Mouse (Mus musculus) hindbrain, embryonic 11.5 days (tissue): ENCODE measurements around the gene Nmnat2. TPM values are rescaled to one million over a fixed set of nuclear protein-coding genes. Genes with fewer than 3 reads are reported as not detected.

Experiments
- ATAC-seq: fragments of 200-750 bp; cut with Nextera tagmentation; 2 replicates; pipeline ENCODE4 v1.8.0; 2017; ENCODE audit warnings: mild to moderate bottlenecking, moderate TSS enrichment, moderate library complexity; ENCODE audit not compliant: low FRiP score
- DNase-seq: peaks from one replicate; pipeline ENCODE4 v3.0.0-alpha.2; 2015; ENCODE audit warnings: low spot score
- H3K27ac ChIP-seq: fragments of 300-500 bp; sonication (generic); 2 replicates; pipeline ENCODE4 v1.5.1; 2014; ENCODE audit warnings: mild to moderate bottlenecking, low read depth, low read length
- H3K27me3 ChIP-seq: fragments of 300-500 bp; sonication (generic); 2 replicates; pipeline ENCODE4 v1.6.1; 2014; ENCODE audit warnings: mild to moderate bottlenecking, low read length, moderate library complexity, mixed read lengths; ENCODE audit not compliant: control insufficient read depth, insufficient read depth
- H3K36me3 ChIP-seq: fragments of 300-500 bp; sonication (generic); 2 replicates; pipeline ENCODE4 v1.6.1; 2014; ENCODE audit warnings: mild to moderate bottlenecking, low read length, moderate library complexity, mixed read lengths; ENCODE audit not compliant: control insufficient read depth, insufficient read depth
- H3K4me1 ChIP-seq: fragments of 300-500 bp; sonication (generic); replicated peaks from 2 replicates; pipeline ENCODE4 v1.6.1; 2014; ENCODE audit warnings: low read length, mixed read lengths; ENCODE audit not compliant: control insufficient read depth, insufficient read depth
- H3K4me2 ChIP-seq: fragments of 300-500 bp; sonication (generic); replicated peaks from 2 replicates; pipeline ENCODE4 v1.6.1; 2014; ENCODE audit warnings: mild to moderate bottlenecking, low read depth, low read length
- H3K4me3 ChIP-seq: fragments of 300-500 bp; sonication (generic); 2 replicates; pipeline ENCODE4 v1.5.1; 2014; ENCODE audit warnings: low read depth, low read length
- H3K9ac ChIP-seq: fragments of 300-500 bp; sonication (generic); 2 replicates; pipeline ENCODE4 v1.6.1; 2014; ENCODE audit warnings: low read depth, low read length
- H3K9me3 ChIP-seq: fragments of 300-500 bp; sonication (generic); 2 replicates; pipeline ENCODE4 v1.6.1; 2016; ENCODE audit warnings: low read length; ENCODE audit not compliant: control insufficient read depth
- WGBS: fragments of 180-500 bp; shearing (Covaris S2); extraction: QIAGEN DNeasy Blood & Tissue Kit; methylation state at CpG from one replicate; pipeline ENCODE4 v1.1.7; 2014; 5-methylcytosine and 5-hydroxymethylcytosine counted together
- polyA plus RNA-seq: library from polyadenylated mRNA; unstranded; fragments of >200 nt; fragmentation: Nextera tagmentation; extraction: Ambion mirVana; gene quantifications from 2 replicates; pipeline ENCODE4 v1.2.1, GENCODE M21; 2014

Nmnat2 gene
- polyA plus RNA-seq, 1 experiment from 2014 or later, result 36.7 TPM

DNA sequence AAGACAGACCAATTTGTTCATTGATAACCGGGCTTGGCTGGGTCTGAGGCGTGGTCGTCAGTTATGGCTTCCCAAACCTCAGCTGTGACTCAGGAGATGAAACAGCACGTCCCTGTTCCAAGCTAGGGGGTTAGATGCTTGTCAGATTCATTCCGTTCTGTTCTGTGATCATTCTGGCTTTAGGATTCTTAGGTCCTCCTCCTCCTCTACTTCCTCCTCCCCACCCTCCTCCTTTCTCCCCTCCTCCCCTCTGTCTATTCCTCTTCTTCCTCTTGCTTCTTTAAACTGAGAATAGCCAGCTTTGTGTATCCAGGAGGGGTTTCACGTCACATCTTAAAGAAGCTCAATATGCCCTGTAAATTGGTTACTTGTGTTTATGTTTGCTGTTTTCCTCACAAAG lies 165.8 kb downstream of the Nmnat2 start:
- H3K4me2 ChIP-seq, result no peak overlapping the region
- H3K4me3 ChIP-seq, result no peak overlapping the region
- H3K36me3 ChIP-seq, result no peaks in the 10 kb centered on the region
- H3K9ac ChIP-seq, result no peak overlapping the region
- H3K27ac ChIP-seq, result no peak overlapping the region
- 80% methylated on average over 6 of the region's 6 CpGs for WGBS
- DNase-seq, result no peak
- H3K9me3 ChIP-seq, result no peaks in the 10 kb centered on the region
- no peak for ATAC-seq
- H3K4me1 ChIP-seq, result no peaks in the 10 kb centered on the region
- no peaks in the 10 kb centered on the region for H3K27me3 ChIP-seq

DNA sequence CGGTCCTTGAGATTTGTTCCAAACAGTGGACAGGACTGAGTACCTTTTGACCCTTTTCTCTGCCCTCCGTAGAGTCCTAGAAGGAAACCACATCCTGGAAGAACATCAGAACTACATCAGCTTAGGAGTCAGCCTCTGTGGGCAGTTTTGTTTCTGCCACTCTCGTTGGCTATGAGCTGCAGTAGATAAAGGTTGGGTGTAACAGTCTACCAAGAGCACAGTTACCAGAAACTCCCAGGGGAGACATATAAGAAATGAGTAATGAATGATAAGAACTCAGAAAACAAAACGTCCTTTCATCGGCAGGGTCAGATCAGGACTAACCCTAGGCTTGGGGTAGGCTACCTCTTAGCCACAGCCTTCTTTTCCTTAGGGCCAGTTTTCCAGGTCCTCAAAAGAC lies 166.5 kb downstream of the Nmnat2 start:
- H3K27ac ChIP-seq, result no peak overlapping the region
- H3K4me1 ChIP-seq, result no peaks in the 10 kb centered on the region
- no peaks in the 10 kb centered on the region for H3K36me3 ChIP-seq
- ATAC-seq, result no peak
- no peaks in the 10 kb centered on the region for H3K9me3 ChIP-seq
- no peak overlapping the region for H3K4me2 ChIP-seq
- DNase-seq, result no peak
- no peak overlapping the region for H3K9ac ChIP-seq
- 88% methylated on average over 5 of the region's 5 CpGs for WGBS
- H3K27me3 ChIP-seq, result no peaks in the 10 kb centered on the region
- H3K4me3 ChIP-seq, result no peak overlapping the region

- no peak for ATAC-seq
- DNase-seq, result no peak
- Histone ChIP-seq H3K36me3 (no peaks in the 10 kb centered on the region), H3K9me3 (no peaks in the 10 kb centered on the region), H3K9ac (no peak overlapping the region), H3K4me2 (no peak overlapping the region), H3K27ac (no peak overlapping the region), H3K27me3 (no peaks in the 10 kb centered on the region), H3K4me3 (no peak overlapping the region), H3K4me1 (no peaks in the 10 kb centered on the region)
- WGBS, result 82% methylated on average over 4 of the region's 4 CpGs
Measured at GRCm38 (mm10) chr1:153122764-153123163, 168.0 kb downstream of the Nmnat2 start.

GRCm38 (mm10) chr1:153124502-153124901 lies 169.7 kb downstream of the Nmnat2 start:
- no peak overlapping the region for H3K27ac ChIP-seq
- no peaks in the 10 kb centered on the region for H3K9me3 ChIP-seq
- no peak overlapping the region for H3K4me3 ChIP-seq
- H3K4me1 ChIP-seq, result no peaks in the 10 kb centered on the region
- DNase-seq (no peak), ATAC-seq (no peak)
- H3K36me3 ChIP-seq, result no peaks in the 10 kb centered on the region
- no peak overlapping the region for H3K4me2 ChIP-seq
- whole genome bisulfite sequencing, result 87% methylated on average over 5 of the region's 5 CpGs
- H3K27me3 ChIP-seq, result no peaks in the 10 kb centered on the region
- H3K9ac ChIP-seq, result no peak overlapping the region

GRCm38 (mm10) chr1:153125287-153126275 lies 170.8 kb downstream of the Nmnat2 start:
- Histone ChIP-seq H3K9ac (no peak overlapping the region), H3K4me3 (no peak overlapping the region), H3K27me3 (no peaks in the 10 kb centered on the region), H3K9me3 (no peaks in the 10 kb centered on the region), H3K4me1 (no peaks in the 10 kb centered on the region), H3K36me3 (no peaks in the 10 kb centered on the region), H3K27ac (no peak overlapping the region), H3K4me2 (no peak overlapping the region)
- 83% methylated on average over 8 of the region's 8 CpGs for WGBS
- ATAC-seq (no peak), DNase-seq (no peak)

DNA sequence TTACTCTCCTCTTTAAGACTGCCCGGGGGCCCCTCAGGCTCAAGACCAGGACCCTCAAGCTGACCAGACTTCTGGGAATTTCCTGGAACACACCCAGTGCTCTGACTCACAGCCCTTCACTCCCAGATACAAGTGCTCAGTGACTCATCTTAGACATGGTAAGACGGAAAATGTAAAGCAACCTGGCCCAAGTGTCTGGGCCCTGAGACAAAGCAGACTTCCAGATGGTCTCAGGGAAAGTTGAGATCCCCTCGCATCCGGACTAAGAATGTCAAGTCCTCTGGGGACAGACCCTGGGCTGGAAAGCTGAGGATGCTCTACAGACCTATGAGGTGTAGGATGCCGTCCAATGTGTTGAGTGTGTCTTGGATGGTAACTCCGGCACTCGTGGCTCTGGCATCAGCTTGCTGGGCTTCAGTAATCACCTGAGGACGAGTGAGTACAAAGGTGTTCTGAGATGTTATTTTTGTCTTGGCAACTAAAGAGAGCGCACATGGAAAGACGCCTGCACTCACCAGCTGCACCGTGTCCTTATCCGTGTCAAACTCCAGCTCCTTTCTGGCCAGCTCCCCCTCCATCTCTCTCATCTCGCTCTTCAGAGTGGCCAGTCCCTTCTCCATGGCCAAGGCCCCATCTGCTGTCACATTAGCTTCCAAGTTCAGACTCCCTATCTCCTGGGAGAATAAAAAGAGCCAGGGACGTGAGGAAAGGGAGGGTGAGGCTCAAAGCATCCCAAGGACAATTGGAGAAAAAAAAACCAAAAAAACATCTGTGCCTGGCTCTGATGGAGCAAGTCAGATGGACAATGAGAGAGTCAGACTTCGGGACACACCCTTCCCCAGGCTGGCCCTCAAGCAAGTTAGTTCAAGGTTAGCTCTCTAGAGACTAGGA lies 171.9 kb downstream of the Nmnat2 start:
- WGBS, result 84% methylated on average over 15 of the region's 15 CpGs
- ATAC-seq (no peak), DNase-seq (no peak)
- Histone ChIP-seq H3K4me3 (no peak overlapping the region), H3K9me3 (no peaks in the 10 kb centered on the region), H3K4me2 (no peak overlapping the region), H3K27ac (no peak overlapping the region), H3K36me3 (no peaks in the 10 kb centered on the region), H3K4me1 (no peaks in the 10 kb centered on the region), H3K9ac (no peak overlapping the region), H3K27me3 (no peaks in the 10 kb centered on the region)

- H3K4me2 ChIP-seq, result no peak overlapping the region
- no peaks in the 10 kb centered on the region for H3K27me3 ChIP-seq
- DNase-seq (no peak), ATAC-seq (no peak)
- no peak overlapping the region for H3K27ac ChIP-seq
- H3K9ac ChIP-seq, result no peak overlapping the region
- H3K4me3 ChIP-seq, result no peak overlapping the region
- no peaks in the 10 kb centered on the region for H3K9me3 ChIP-seq
- H3K36me3 ChIP-seq, result no peaks in the 10 kb centered on the region
- no peaks in the 10 kb centered on the region for H3K4me1 ChIP-seq
- WGBS, result 85% methylated on average over 4 of the region's 4 CpGs
Measured at GRCm38 (mm10) chr1:153127622-153128021, 172.8 kb downstream of the Nmnat2 start.

DNA sequence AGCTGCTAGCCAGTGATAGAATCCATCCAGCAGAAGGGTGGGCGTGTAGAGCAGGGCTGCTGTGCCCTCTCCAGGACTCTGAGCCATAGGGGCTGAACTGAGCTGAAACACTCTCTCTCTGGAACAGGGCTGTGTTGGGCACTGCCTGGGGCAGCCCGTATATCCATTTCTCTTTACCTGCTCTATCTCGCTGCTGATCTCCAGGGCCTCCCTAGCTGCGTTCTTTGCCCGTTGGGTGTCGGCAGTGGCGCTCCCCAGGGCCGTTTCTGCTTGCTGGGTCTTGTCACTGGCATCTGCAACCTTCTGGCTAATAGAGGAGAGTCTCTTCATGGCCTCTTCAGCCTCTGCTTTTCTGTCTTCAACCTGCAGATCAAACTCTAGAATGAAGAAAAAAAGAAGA lies 174.0 kb downstream of the Nmnat2 start:
- H3K9ac ChIP-seq, result no peak overlapping the region
- ATAC-seq (no peak), DNase-seq (no peak)
- no peaks in the 10 kb centered on the region for H3K4me1 ChIP-seq
- no peak overlapping the region for H3K27ac ChIP-seq
- H3K4me3 ChIP-seq, result no peak overlapping the region
- H3K4me2 ChIP-seq, result no peak overlapping the region
- 71% methylated on average over 8 of the region's 8 CpGs for WGBS
- no peaks in the 10 kb centered on the region for H3K9me3 ChIP-seq
- H3K27me3 ChIP-seq, result no peaks in the 10 kb centered on the region
- H3K36me3 ChIP-seq, result no peaks in the 10 kb centered on the region
